Mouse (Mus musculus): ENCODE data around the gene Foxn3.

Foxn3 gene

DNA sequence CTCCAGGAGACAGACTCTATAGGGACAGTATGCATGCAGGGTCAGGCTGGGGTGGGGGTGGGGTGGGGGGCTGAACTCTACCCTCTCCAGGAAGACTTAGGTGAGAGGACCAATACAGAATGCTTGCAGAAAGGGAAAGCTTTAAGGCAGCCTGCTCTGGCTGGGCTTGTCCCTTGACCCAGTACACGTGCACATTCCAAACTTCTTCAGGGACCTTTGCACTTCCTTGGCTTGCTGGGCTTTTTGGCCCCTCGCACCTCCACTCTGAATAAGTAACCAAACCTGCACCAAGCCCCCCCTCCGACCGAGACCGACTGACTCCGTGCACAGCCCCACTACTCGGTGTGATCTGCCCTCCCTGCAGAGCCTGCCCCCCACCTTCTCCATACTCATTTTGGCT lies 151.3 kb downstream of the Foxn3 start:
- DNase-seq, result peak in 1 of 2 experiments; percentile 31

- no peak for DNase-seq
Measured at GRCm38 (mm10) chr12:99408651-99409050, 154.7 kb downstream of the Foxn3 start.

DNA sequence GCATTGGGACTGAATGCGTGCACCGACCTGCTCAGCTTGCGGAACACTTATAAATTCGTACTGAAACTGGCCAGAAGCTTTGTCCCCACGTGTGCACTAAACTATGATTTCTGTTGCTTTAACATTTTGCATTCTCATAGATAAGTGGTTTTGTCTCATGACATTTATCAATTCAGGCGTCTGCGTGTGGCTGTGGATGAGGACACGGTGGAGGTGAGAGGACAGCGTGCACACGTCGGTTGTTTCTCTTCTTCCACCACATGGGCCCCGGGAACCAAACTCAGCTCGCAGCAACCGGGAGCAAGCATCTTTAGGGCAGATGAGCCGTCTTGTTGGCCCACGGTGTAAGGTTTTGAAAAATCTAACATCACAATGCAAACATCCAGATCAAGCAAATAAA lies 155.3 kb downstream of the Foxn3 start:
- DNase-seq, result no peak

DNA sequence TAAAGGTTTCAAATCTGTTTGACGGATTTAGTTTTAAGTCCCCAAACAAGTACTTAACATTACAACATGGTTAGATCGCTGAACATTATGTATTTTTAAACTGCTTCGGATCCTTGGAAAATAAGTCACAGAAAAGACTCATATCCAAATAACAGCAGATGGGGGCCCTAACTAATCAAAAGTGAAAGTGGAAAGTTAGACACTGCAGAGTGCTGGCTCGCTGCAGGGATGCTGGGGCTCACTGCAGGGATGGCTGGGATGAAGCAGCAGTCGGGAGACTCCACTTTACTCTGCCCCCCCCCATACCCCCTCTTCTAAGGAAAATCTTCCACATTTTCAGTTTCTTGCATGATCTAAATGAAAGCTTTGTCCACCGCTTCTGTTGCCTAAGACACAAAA lies 156.1 kb downstream of the Foxn3 start:
- DNase-seq, result peak; percentile 24 to 32

- DNase-seq, result peak in 1 of 2 experiments; percentile 16
Measured at GRCm38 (mm10) chr12:99406697-99407317, 156.6 kb downstream of the Foxn3 start.

- peak; percentile 37 to 61 for DNase-seq
Measured at GRCm38 (mm10) chr12:99406254-99406653, 157.1 kb downstream of the Foxn3 start.

DNA sequence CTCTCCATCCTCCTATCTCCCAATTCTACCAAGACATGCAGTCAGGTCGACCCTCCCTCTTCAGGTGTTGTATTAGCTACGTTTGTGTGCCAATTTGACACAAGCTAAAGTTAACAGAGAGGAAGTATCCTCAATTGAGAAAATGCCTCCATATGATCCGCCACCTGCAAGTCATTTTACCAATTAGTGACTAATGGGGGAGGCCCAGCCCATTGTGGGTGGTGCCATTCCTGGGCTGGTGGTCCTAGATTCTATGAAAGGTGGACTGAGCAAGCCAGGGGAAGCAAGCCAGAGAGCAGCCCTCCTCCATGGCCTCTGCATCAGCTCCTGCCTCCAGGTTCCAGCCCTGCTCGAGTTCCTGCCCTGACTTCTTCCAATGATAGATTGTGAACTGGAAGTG lies 158.0 kb downstream of the Foxn3 start:
- DNase-seq, result no peak

DNA sequence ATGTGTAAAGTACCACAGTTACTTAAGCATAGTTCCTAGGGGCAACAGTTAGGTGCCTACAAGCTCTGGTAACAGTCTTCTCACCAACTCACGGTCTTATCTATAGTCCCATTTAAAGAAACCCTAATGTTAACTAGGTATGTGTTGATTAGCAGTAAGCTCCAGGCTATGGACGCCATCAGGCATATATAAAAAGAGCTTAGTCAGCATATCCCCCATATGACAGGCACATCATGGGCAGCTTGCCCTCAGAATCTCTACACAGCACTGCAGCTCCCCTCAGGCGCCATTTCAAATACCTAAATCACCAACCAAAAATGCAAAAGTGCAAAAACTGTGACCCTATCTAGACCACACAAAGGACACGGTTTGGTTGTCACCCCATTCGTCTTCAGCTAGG lies 160.4 kb downstream of the Foxn3 start:
- DNase-seq, result no peak

GRCm38 (mm10) chr12:99400907-99401306 lies 162.5 kb downstream of the Foxn3 start:
- no peak for DNase-seq

DNA sequence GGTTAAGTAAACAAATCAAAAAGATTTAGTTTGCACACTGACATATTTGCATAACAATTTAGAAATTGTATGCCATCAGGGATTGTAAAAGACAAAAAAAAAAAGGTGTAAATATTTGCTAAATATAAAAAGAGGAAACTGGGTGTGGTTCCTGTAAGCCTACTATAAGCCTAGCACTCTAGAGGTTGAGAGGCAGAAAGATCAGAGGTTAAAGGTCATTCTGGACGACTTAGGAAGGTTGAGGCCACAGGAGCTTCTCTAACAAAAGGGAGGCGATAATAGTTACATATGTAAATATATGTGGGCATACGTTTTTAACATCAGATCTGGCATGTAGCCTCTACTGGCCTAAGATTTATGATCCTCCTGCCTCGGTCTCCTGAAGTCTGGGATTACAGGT lies 163.8 kb downstream of the Foxn3 start:
- DNase-seq, result no peak

DNA sequence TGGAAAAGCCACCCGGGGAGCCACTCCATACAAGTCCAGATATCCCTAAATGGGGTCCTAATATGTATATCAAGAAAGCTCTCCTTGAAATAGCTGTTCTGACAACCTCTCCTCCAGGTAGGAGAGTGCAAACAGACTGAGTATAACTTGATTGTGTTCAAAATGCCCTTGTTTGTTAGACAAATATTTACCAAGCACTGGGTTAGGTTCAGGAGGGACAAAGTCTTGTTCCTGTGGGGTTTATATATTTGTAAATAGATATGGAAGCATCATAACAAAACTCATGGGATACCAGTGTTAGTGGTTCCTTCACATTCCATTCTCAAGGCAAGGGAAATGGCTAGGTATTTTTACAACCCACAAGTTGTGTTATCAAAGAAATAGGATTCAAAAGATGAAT lies 166.9 kb downstream of the Foxn3 start:
- DNase-seq, result no peak

GRCm38 (mm10) chr12:99395082-99395481 lies 168.3 kb downstream of the Foxn3 start:
- DNase-seq, result no peak

DNA sequence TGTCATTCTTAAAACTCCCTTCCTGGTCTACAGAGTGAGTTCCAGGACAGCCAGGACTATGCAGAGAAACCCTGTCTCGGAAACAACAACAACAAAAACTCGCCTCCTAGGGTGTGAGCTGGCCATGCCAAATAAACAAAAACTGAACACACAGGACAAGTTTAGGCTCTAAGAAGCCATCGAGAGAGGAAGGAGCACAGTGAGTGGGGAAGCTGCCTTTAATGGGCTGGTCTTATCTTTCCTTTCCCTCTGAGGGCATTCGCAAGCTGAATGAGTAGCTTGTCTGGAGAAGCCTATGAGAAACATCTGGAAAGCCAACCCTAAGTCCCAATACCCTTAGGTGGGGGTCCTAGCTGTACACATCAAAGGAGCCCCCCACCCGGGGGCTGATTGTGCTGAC lies 168.7 kb downstream of the Foxn3 start:
- no peak for DNase-seq

DNA sequence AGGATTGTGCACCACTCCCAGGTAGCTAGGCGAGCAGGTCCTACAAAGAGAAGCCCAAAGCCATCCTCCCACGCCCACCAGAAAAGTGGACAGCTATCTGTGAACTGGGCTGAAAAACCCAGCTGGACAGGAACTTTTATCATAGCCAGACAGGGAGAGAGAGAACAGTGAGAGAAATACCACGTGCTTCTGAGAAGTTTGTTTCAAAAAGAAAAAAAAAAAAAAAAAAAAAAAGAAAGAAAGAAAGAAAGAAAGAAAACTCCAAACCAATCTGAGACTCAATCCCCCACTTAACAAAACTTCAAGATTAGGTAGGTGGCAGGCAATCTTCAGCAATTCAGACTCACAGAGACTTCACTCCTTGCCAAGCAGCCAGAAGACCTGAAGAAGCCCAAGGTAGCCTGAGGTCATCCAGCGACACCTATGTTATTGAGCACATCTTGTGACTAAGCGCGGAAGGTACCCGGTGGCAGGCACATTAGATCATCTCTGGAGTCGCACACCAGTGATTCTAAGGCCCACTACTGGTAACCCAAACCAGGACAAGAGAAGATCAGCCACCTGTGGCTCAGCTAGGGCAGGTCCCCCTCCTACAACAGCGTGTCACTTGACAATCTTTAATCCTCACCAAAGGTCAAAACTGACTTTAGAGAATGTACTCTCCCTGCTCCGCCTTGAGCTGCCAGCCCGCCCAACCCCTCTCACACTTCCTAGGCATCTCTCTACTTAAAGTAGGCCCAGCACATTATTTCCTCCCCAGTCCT lies 169.3 kb downstream of the Foxn3 start:
- DNase-seq, result no peak

GRCm38 (mm10) chr12:99392944-99393866 lies 170.2 kb downstream of the Foxn3 start:
- peak; percentile 93 to 96 for DNase-seq

GRCm38 (mm10) chr12:99391942-99392880 lies 171.2 kb downstream of the Foxn3 start:
- DNase-seq, result peak; percentile 100

DNA sequence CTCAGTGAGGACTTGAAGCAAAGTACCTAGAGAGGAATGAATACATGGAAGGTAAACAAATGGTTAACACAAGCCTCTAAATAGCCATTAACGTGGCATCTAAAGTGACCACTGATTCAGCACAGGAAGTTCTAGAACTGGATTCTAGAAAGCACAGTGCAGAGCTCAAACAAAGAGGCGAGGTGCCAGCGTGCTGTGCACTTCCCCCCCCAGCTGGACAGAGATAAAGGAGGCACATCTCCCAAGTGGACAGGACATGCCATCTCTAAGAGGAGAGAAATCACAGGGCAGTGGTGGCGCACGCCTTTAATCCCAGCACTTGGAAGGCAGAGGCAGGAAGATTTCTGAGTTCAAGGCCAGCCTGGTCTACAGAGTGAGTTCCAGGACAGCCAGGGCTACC lies 173.0 kb downstream of the Foxn3 start:
- DNase-seq, result no peak

DNA sequence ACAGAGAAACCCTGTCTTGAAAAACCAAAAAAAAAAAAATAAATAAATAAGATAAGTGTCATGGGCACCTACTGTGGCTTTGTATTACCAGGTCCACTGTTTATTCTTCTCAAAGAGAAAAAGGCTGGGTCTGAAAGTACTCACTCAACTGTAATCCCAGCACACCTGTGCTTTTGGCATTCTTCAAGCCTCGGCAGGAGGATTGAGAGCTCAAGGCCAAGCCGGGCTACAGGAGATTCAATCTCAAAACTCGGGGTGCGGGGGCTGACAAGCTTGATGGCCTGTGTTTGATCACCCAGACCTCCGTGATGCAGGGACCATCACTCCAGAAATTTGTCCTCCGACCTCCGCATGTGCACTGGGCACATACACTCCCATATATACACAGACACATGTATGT lies 174.1 kb downstream of the Foxn3 start:
- DNase-seq, result no peak

- DNase-seq, result no peak
Measured at GRCm38 (mm10) chr12:99385897-99386834, 177.2 kb downstream of the Foxn3 start.

- DNase-seq, result no peak
Measured at GRCm38 (mm10) chr12:99385073-99385472, 178.3 kb downstream of the Foxn3 start.

DNA sequence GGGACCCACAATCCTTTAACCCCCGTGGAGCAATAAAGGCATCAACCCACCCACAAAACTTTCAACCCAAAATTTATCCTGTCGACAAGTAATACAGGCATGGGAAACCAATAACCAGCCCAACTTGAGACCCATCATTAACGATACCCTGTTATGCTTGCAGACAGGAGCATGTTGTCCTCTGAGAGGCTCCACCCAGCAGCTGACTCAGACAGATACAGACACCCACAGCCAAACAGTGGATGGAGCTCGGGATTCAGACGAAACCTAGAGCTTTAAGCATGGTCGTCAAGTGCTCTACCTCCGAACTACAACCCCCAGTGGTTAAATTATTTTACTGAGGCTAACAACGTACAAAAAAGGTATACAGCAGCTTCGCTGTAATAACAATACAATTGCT lies 182.1 kb downstream of the Foxn3 start:
- DNase-seq, result no peak
